Comparison of ENCODE assay signal across 9 mouse cellular contexts in genomic region chr5:29687671-29688070, GRCm38 (mm10). TPM values are rescaled to one million over a fixed set of nuclear protein-coding genes. Genes with fewer than 3 reads are reported as not detected.
DNase-seq lines count a peak whose midpoint lies in the region; ATAC-seq and TF ChIP-seq lines count a peak whose summit lies in the region.
"Had no signal": no experiment of that assay in that cellular context is flagged by ENCODE, and none has a peak within 500 bp of the region (broad histone marks: within the 10 kb centered on the region; RNA-seq: fewer than 3 reads in every experiment).

No protein-coding gene starts in this region.

- H3K9me3 ChIP-seq in intestine, embryonic 14.5 days (ENCODE audit: control insufficient read depth, low read length), result no peaks in the 10 kb centered on the region
- H3K9me3 ChIP-seq in intestine, embryonic 15.5 days, result no peaks in the 10 kb centered on the region
- no peaks in the 10 kb centered on the region for H3K9me3 ChIP-seq in MEL (replicated peaks; ENCODE audit: insufficient read depth, low read length)
- no peaks in the 10 kb centered on the region; the same call in 1 of the 2 replicates for H3K9me3 ChIP-seq in intestine, embryonic 16.5 days (ENCODE audit: control insufficient read depth, low read length)
- H3K9me3 ChIP-seq: midbrain, embryonic 12.5 days had no signal

- no peak; the same call in 1 of the 2 replicates for ATAC-seq in intestine, embryonic 14.5 days (replicated peaks; ENCODE audit: low FRiP score, low TSS enrichment, low read depth)
- ATAC-seq in intestine, embryonic 15.5 days, result no peak
- ATAC-seq in intestine, embryonic 16.5 days, result peak; percentile 40; the same call in 1 of the 2 replicates
- peak; percentile 38; the same call in 1 of the 2 replicates for ATAC-seq in megakaryocyte, adult 5-6 weeks (ENCODE audit: poor library complexity, severe bottlenecking)

- H3K27me3 ChIP-seq in intestine, embryonic 14.5 days (replicated peaks; ENCODE audit: control insufficient read depth, insufficient read depth, low read length), result no peaks in the 10 kb centered on the region
- H3K27me3 ChIP-seq in intestine, embryonic 15.5 days (replicated peaks), result no peaks in the 10 kb centered on the region
- no peaks in the 10 kb centered on the region for H3K27me3 ChIP-seq in MEL (ENCODE audit: control insufficient read depth in 1 of 2, insufficient read depth in 2 of 2, low read length in 2 of 2)
- no peaks in the 10 kb centered on the region for H3K27me3 ChIP-seq in intestine, embryonic 16.5 days (replicated peaks; ENCODE audit: control insufficient read depth, insufficient read depth, low read length)
- H3K27me3 ChIP-seq: midbrain, embryonic 12.5 days had no signal

- H3K79me2 ChIP-seq in MEL (ENCODE audit: control insufficient read depth, insufficient read depth, low read length, poor library complexity), result no peaks in the 10 kb centered on the region

- TF ChIP-seq CTCF in MEL (IDR thresholded peaks at IDR 0.05 in 2 of 3, conservative IDR thresholded peaks at IDR 0.05 in 1 of 3; ENCODE audit: control insufficient read depth in 1 of 3, insufficient read depth in 1 of 3, low read depth in 2 of 3, low read length in 3 of 3, poor library complexity in 1 of 3, severe bottlenecking in 1 of 3), result peak; percentile 60 to 84 (median 83)

- no peak overlapping the region for H3K27ac ChIP-seq in intestine, embryonic 14.5 days (ENCODE audit: low read depth)
- no peak overlapping the region for H3K27ac ChIP-seq in intestine, embryonic 15.5 days
- H3K27ac ChIP-seq in MEL (ENCODE audit: control insufficient read depth, low read depth, low read length), result no peak overlapping the region
- no peak overlapping the region for H3K27ac ChIP-seq in intestine, embryonic 16.5 days (ENCODE audit: low read length)
- H3K27ac ChIP-seq: midbrain, embryonic 12.5 days had no signal

- TF ChIP-seq EP300 in MEL (IDR thresholded peaks at IDR 0.05; ENCODE audit: low read depth in 1 of 2, low read length in 2 of 2), result no peak

- H3K36me3 ChIP-seq in intestine, embryonic 14.5 days (ENCODE audit: control insufficient read depth, insufficient read depth, low read length), result no peaks in the 10 kb centered on the region
- H3K36me3 ChIP-seq in intestine, embryonic 15.5 days, result no peaks in the 10 kb centered on the region
- H3K36me3 ChIP-seq in MEL (ENCODE audit: control insufficient read depth in 1 of 2, insufficient read depth in 2 of 2, low read length in 2 of 2), result no peaks in the 10 kb centered on the region; a peak in 1 of 4 replicates
- H3K36me3 ChIP-seq in intestine, embryonic 16.5 days (ENCODE audit: control insufficient read depth, insufficient read depth, low read length), result no peaks in the 10 kb centered on the region
- H3K36me3 ChIP-seq: midbrain, embryonic 12.5 days had no signal

- 64% methylated on average over 3 of the region's 3 CpGs for WGBS in intestine, embryonic 14.5 days
- WGBS in intestine, embryonic 15.5 days, result 56% methylated on average over 3 of the region's 3 CpGs
- 60% methylated on average over 3 of the region's 3 CpGs for WGBS in intestine, embryonic 16.5 days

- no peak overlapping the region for H3K4me2 ChIP-seq in intestine, embryonic 14.5 days (ENCODE audit: low read length)
- no peak overlapping the region for H3K4me2 ChIP-seq in intestine, embryonic 15.5 days (replicated peaks)
- H3K4me2 ChIP-seq in intestine, embryonic 16.5 days (ENCODE audit: low read depth, low read length), result no peak overlapping the region
- H3K4me2 ChIP-seq: midbrain, embryonic 12.5 days had no signal

- H3K9ac ChIP-seq in intestine, embryonic 14.5 days (ENCODE audit: low read length), result no peak overlapping the region
- no peak overlapping the region for H3K9ac ChIP-seq in intestine, embryonic 15.5 days
- no peak overlapping the region for H3K9ac ChIP-seq in MEL (ENCODE audit: control insufficient read depth, low read depth, low read length, poor library complexity, severe bottlenecking)
- H3K9ac ChIP-seq in intestine, embryonic 16.5 days (ENCODE audit: low read depth, low read length), result no peak overlapping the region
- H3K9ac ChIP-seq: midbrain, embryonic 12.5 days had no signal

- TF ChIP-seq POLR2A in MEL (IDR thresholded peaks at IDR 0.05; ENCODE audit: control insufficient read depth in 1 of 2, insufficient read depth in 1 of 2, low read depth in 1 of 2, low read length in 2 of 2, poor library complexity in 1 of 2), result no peak

- H3K4me3 ChIP-seq in intestine, embryonic 14.5 days (ENCODE audit: low read depth, low read length), result no peak overlapping the region
- H3K4me3 ChIP-seq in intestine, embryonic 15.5 days (replicated peaks), result no peak overlapping the region
- no peak overlapping the region for H3K4me3 ChIP-seq in MEL (ENCODE audit: control insufficient read depth in 1 of 2, insufficient read depth in 1 of 2, low read depth in 2 of 2, low read length in 2 of 2)
- no peak overlapping the region for H3K4me3 ChIP-seq in intestine, embryonic 16.5 days (ENCODE audit: low read length)
- H3K4me3 ChIP-seq: midbrain, embryonic 12.5 days had no signal

- no peaks in the 10 kb centered on the region for H3K4me1 ChIP-seq in intestine, embryonic 14.5 days (replicated peaks; ENCODE audit: control insufficient read depth, insufficient read depth, low read length)
- H3K4me1 ChIP-seq in intestine, embryonic 15.5 days (replicated peaks), result no peaks in the 10 kb centered on the region
- peaks cover 0 to 3% of the 10 kb centered on the region in 2 experiments; a peak in 1 of 4 replicates for H3K4me1 ChIP-seq in MEL (ENCODE audit: control insufficient read depth in 1 of 2, insufficient read depth in 2 of 2, low read length in 2 of 2)
- H3K4me1 ChIP-seq in intestine, embryonic 16.5 days (ENCODE audit: control insufficient read depth, insufficient read depth, low read length), result no peaks in the 10 kb centered on the region
- H3K4me1 ChIP-seq: midbrain, embryonic 12.5 days had no signal

- peak; percentile 74 for TF ChIP-seq RAD21 in MEL (IDR thresholded peaks at IDR 0.05; ENCODE audit: low read depth, low read length)

- DNase-seq in intestine, embryonic 14.5 days (ENCODE audit: low spot score), result peak; percentile 59
- DNase-seq in MEL (ENCODE audit: low read depth, low spot score), result peak; percentile 64
- DNase-seq in embryo, embryonic 10.5 days (ENCODE audit: low spot score), result peak; percentile 81
- peak; percentile 56 for DNase-seq in thymus, postnatal 0 days (ENCODE audit: low spot score)
- no peak for DNase-seq in layer of hippocampus, adult 8-10 months (ENCODE audit: low spot score in 2 of 2)

TF ChIP-seq in MEL, 35 proteins besides CTCF, POLR2A, EP300 and RAD21:
- no peak for TF ChIP-seq ZNF384 (IDR thresholded peaks at IDR 0.05; ENCODE audit: low read depth, low read length)
- TF ChIP-seq NRF1 (IDR thresholded peaks at IDR 0.05; ENCODE audit: insufficient read depth, low read depth, low read length, poor library complexity, severe bottlenecking), result no peak
- TF ChIP-seq SMC3 (IDR thresholded peaks at IDR 0.05; ENCODE audit: low read depth, low read length), result peak; percentile 86
- TF ChIP-seq MAZ (IDR thresholded peaks at IDR 0.05; ENCODE audit: low read depth, low read length), result no peak
- TF ChIP-seq TAL1 (IDR thresholded peaks at IDR 0.05; ENCODE audit: low read length), result no peak
- no peak for TF ChIP-seq GABPA (IDR thresholded peaks at IDR 0.05; ENCODE audit: low read depth, low read length)
- TF ChIP-seq ZC3H11A (IDR thresholded peaks at IDR 0.05; ENCODE audit: low read depth, low read length), result peak; percentile 57

RNA-seq across cellular contexts. Expression of gene Dnajb6, which starts 47.8 kb away (rescaled TPM):
- polyA plus RNA-seq in intestine, embryonic 14.5 days (2014; fragmentation: Nextera tagmentation; extraction: Ambion mirVana), result 124 and 135 TPM in 2 replicates
- polyA plus RNA-seq in intestine, embryonic 15.5 days (2015; fragmentation: Nextera tagmentation; extraction: Ambion mirVana), result 108 and 138 TPM in 2 replicates
- total RNA-seq in MEL (2012; rRNA removed), result 125 and 131 TPM in 2 replicates
- 100 to 1,000 TPM in 1 of 2 experiments, not detected in 1; 157 TPM for polyA plus RNA-seq in MEL (2012; ENCODE audit: insufficient read depth in 1 of 2, insufficient read length in 2 of 2, low read depth in 1 of 2, low replicate concordance in 2 of 2, missing spikeins in 1 of 2)
- polyA plus RNA-seq in intestine, embryonic 16.5 days (2015; fragmentation: Nextera tagmentation; extraction: Ambion mirVana), result 103 and 109 TPM in 2 replicates
- total RNA-seq in megakaryocyte, adult 5-6 weeks (2015), result 141 and 161 TPM in 2 replicates
- total RNA-seq in megakaryocyte, adult 5-6 weeks (2017), result 157 and 169 TPM in 2 replicates
- polyA plus RNA-seq in thymus, postnatal 0 days (2015; fragmentation: Nextera tagmentation; extraction: Ambion mirVana), result 179 and 189 TPM in 2 replicates
- total RNA-seq in layer of hippocampus, adult 8-10 months (2022), result 100 to 1,000 TPM; 154 to 175 (median 168) TPM

RNA-seq across cellular contexts. Expression of gene Gm5129, which starts 48.1 kb away (rescaled TPM):
- not detected in 2 replicates for polyA plus RNA-seq in intestine, embryonic 14.5 days (2014; fragmentation: Nextera tagmentation; extraction: Ambion mirVana)
- polyA plus RNA-seq in intestine, embryonic 15.5 days (2015; fragmentation: Nextera tagmentation; extraction: Ambion mirVana), result not detected in 2 replicates
- total RNA-seq in MEL (2012; rRNA removed), result 1.0 TPM in 1 of 2 replicates, not detected in the other
- polyA plus RNA-seq in MEL (2012; ENCODE audit: insufficient read depth in 1 of 2, insufficient read length in 2 of 2, low read depth in 1 of 2, low replicate concordance in 2 of 2, missing spikeins in 1 of 2), result not detected
- not detected in 2 replicates for polyA plus RNA-seq in intestine, embryonic 16.5 days (2015; fragmentation: Nextera tagmentation; extraction: Ambion mirVana)
- 6.0 and 6.2 TPM in 2 replicates for total RNA-seq in megakaryocyte, adult 5-6 weeks (2015)
- 4.4 TPM in 1 of 2 replicates, not detected in the other for total RNA-seq in megakaryocyte, adult 5-6 weeks (2017)
- not detected in 2 replicates for polyA plus RNA-seq in thymus, postnatal 0 days (2015; fragmentation: Nextera tagmentation; extraction: Ambion mirVana)
- total RNA-seq in layer of hippocampus, adult 8-10 months (2022), result 1 to 10 TPM in 1 of 4 experiments, not detected in 3; 3.5 TPM
- polyA plus RNA-seq: midbrain, embryonic 12.5 days had no signal

Comparison
In these comparisons a context has a peak if more than half of its experiments do, and no peak if none do; other contexts are left out.
1. ATAC-seq: peak in intestine, embryonic 16.5 days (single experiment) and megakaryocyte, adult 5-6 weeks (single experiment); none in intestine, embryonic 14.5 days (single experiment) and intestine, embryonic 15.5 days (single experiment).
2. DNase-seq: peak in intestine, embryonic 14.5 days (single experiment), MEL (single experiment), embryo, embryonic 10.5 days (single experiment) and thymus, postnatal 0 days (single experiment); none in layer of hippocampus, adult 8-10 months (0 of 2).